Mouse (Mus musculus) mesoderm, embryonic 11.5 days (tissue): ENCODE data around the gene Timm10b.

Experiments
- DNase-seq: peaks from one replicate; pipeline ENCODE4 v3.0.0-alpha.2; 2012; ENCODE audit warnings: low read depth, low spot score

Timm10b gene

DNA sequence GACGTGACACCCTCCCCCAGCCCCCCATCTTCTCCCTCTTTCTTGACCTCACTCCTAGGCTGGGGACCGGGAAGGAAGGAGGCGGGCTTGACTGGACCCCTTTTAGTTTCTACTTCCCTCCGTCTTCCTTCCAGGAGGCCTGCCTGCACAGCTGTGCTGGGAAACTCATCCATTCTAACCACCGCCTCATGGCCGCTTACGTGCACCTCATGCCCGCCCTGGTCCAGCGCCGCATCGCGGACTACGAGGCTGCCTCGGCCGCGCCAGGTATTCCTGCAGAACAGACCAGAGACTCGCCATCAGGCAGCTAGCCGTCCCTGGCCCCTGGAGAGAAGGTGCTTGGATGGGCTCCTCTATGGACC, 1.0 kb downstream of the Timm10b start:
- DNase-seq, result no peak

DNA sequence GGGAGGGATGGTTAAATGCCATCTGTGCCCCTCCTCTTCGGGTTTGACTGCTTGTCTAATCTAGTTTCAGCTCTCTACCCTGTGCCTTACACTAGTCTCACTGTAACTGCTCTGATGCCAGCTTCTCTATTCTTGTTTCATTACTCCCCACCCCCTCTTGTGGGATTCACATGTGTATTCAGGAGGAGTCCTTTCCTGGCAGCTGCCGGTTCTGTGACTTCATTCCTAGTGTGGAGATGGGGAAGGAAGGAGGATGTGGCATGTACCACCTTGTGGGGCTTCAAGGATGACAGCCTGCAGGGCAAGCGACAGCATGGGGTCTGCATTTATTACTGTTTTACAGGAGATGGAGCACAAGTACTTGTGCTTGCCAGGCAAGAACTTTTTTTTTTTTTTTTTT, 2.1 kb downstream of the Timm10b start:
- no peak for DNase-seq

DNA sequence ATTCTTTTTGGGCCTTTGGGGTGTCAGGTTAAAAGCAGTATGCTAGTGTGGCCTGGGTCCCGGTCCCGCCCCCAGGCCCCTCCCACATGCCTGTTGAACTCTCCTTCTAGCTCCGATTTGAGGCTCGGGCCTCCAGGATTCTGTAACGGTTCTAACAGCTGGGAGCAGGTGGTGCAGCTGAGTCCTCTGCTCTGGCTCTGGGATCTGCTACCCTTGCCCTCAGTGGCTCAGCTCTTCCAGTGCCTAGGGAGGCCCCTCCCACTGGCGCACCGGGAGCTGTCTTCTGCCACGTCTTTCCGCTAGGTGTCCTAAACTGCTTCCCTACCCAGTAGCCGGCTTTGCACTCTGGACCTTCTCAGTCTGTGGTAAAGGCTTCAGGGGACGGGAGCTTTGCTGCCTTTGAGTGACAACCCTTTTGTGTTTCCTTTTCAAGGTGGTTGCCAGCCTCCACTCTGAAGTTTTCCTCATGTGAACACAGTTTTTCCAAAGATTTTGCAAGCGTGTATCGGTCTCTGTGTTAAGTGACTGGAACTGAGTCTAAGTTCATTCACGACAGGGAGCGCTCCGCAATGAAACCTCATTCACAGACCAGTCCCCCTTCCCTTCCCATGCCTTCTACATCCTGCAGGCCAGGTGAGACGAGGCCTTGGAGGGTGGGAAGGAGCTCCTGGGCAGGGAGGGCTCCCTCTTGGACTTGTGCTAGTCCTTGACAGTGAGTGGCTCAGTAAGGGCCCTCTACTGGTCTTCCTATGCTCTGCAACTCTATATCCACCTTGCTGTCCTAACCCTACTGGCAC, 11.0 kb downstream of the Timm10b start, which contains the start of gene Dnhd1:
Dnhd1 (plus strand) TSS at position 189 of the 797 bp plus-strand sequence.
- DNase-seq, result peak; percentile 85

DNA sequence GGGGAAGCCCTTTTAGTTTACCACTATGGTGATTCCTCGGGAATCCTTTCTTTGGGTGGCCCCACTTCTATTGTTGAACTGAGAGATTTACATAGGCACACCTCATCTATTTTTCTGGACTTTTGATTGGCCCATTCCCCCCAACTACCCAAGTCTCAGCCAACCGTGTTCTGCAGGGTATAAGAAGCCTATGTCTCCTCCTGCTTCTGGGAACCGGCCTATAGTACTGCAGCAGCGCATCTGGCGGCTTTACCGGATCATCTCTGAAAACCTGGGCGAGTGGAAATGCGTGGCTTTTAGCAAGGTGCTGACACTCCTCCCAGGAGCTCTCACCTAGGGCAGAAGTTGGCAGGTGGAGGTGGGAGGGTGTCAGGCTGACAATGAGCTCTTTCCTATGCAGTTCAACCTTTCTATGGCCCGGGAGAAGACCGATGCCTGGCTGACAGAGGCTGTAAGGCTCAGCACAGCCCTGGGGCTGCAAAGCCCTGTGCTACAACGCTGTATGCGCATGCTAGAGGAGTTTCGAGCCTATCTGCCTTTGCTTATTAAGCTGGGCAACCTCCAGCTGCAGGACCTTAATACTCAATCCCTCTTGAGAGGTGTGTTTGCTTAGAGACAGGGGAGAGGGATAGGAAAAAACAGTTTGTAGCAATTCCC, 45.8 kb downstream of the Timm10b start:
- peak; percentile 40 for DNase-seq

DNA sequence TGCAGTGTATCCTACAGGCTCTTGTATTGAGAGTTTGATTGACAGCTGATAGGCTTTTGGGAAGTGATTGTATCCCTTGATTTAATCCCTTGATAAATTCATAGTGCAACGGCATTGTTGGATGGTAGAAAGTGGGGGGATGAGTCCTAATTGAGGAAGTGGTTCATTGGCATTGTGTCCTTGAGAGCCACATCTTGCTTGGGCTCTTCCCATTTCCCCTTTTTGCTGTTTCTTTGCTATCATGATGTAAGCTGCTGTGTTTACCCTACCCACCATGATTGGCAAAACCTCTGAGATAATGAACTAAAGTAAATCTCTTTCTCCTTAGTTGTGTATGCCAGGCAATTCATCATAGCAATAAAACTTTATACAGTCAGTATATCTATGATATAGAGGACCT, 51.0 kb downstream of the Timm10b start:
- DNase-seq, result no peak
